In genomic region chr11:94138411-94139231, GRCm38 (mm10) we compare ENCODE assay signal across 10 mouse cellular contexts.
A peak's percentile ranks its signal among the peaks of the same experiment; 100 is the strongest.
DNase-seq lines count a peak whose midpoint lies in the region; ATAC-seq lines count a peak whose summit lies in the region.
"Had no signal": no experiment of that assay in that cellular context is flagged by ENCODE, and none has a peak within 500 bp of the region (broad histone marks: within the 10 kb centered on the region; RNA-seq: fewer than 3 reads in every experiment).

No protein-coding gene starts in this region.

- H3K27ac ChIP-seq in heart, embryonic 12.5 days (ENCODE audit: poor library complexity, severe bottlenecking) = peak overlapping the region; percentile 5
- H3K27ac ChIP-seq: macrophage had no signal

- DNase-seq in heart, adult 11 months = peak; percentile 95
- no peak for DNase-seq in heart, postnatal 25 days (ENCODE audit: low spot score)
- DNase-seq in adrenal gland, postnatal 25 days = peak; percentile 27
- peak; percentile 57 for DNase-seq in kidney, postnatal 14 days
- DNase-seq in frontal cortex, postnatal 25 days (ENCODE audit: low spot score in 2 of 2) = no peak

- 27% methylated on average over 24 of the region's 24 CpGs for WGBS in heart, embryonic 12.5 days

- no peaks in the 10 kb centered on the region for H3K9me3 ChIP-seq in heart, embryonic 12.5 days (replicated peaks)
- H3K9me3 ChIP-seq: G1E had no signal

- H3K4me2 ChIP-seq in heart, embryonic 12.5 days = peak overlapping the region; percentile 35

- peaks cover 57% of the 10 kb centered on the region for H3K4me1 ChIP-seq in heart, embryonic 12.5 days (replicated peaks)

- no peak for ATAC-seq in heart, embryonic 12.5 days (ENCODE audit: insufficient number of reproducible peaks, low FRiP score)
- no peak for ATAC-seq in megakaryocyte progenitor cell, adult 5-6 weeks (replicated peaks; ENCODE audit: poor library complexity)
- no peak for ATAC-seq in erythroblast, adult 5-6 weeks (replicated peaks; ENCODE audit: low FRiP score, poor library complexity, severe bottlenecking)

- H3K27me3 ChIP-seq in heart, embryonic 12.5 days (replicated peaks) = no peaks in the 10 kb centered on the region

- no peak overlapping the region for H3K4me3 ChIP-seq in heart, embryonic 12.5 days

- no peak overlapping the region for H3K9ac ChIP-seq in heart, embryonic 12.5 days

- intact Hi-C loops in heart, postnatal 25 days (cut with DNase I) = no loop called here

- H3K36me3 ChIP-seq in heart, embryonic 12.5 days = no peaks in the 10 kb centered on the region
- H3K36me3 ChIP-seq: G1E had no signal

Comparison
In these comparisons a context has a peak if more than half of its experiments do, and no peak if none do; other contexts are left out.
1. DNase-seq: peak in heart, adult 11 months (single experiment), adrenal gland, postnatal 25 days (single experiment) and kidney, postnatal 14 days (single experiment); none in heart, postnatal 25 days (single experiment) and frontal cortex, postnatal 25 days (0 of 2).